Mouse (Mus musculus): Measurements from ENCODE around the gene Cfd. TPM values are rescaled to one million over a fixed set of nuclear protein-coding genes. Genes with fewer than 3 reads are reported as not detected.

The Cfd gene
- polyA plus RNA-seq, 1 experiment from 2014 or later: not detected

DNA sequence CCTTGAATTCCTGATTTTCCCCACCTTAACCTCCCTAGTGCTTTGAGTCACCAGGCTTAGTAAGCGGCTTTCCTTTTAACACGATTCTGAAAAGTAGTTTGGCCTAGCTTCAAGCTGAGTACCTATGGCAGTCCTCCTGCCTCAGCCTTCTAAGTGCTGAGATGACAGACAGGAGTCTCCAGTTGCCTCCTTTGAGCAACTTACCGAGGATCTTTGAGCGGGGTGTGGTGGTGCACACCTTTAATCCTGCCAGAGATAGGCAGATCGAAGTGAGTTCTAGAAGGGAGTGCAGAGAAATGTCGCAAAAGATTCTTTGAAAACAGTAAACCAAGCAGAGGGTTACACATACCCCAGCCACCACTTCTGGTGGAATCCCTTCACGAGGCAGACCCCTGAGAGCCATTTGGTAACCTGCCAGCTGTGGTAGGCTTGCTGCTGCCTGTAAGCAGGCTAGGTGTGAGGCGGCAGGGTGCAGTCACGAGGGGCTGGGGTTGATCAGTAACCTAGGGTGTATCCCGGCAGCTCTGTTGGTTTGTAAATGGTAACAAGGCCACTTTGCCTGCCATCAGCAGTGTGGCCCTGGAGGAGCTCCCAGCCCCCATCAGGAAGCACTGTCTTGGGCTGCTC is 35.0 kb upstream of the Cfd start:
- Histone ChIP-seq H3K4me3 (peak overlapping the region; percentile 96), H3K4me2 (peak overlapping the region; percentile 82), H3K36me3 (peaks cover 40% of the 10 kb centered on the region), H3K9me3 (no peaks in the 10 kb centered on the region), H3K9ac (peak overlapping the region; percentile 95), H3K4me1 (peaks cover 66% of the 10 kb centered on the region), H3K27ac (peak overlapping the region; percentile 100), H3K27me3 (no peaks in the 10 kb centered on the region)
- under 1% methylated on average over 10 of the region's 10 CpGs for WGBS
- ATAC-seq (ENCODE audit: insufficient number of reproducible peaks, low FRiP score, low TSS enrichment, low read depth): no peak

GRCm38 (mm10) chr10:79856280-79856679 is 34.4 kb upstream of the Cfd start:
- H3K27me3 ChIP-seq: no peaks in the 10 kb centered on the region
- H3K27ac ChIP-seq: peak overlapping the region; percentile 67
- H3K4me1 ChIP-seq: peaks cover 70% of the 10 kb centered on the region
- peak overlapping the region; percentile 95 for H3K9ac ChIP-seq
- no peak for ATAC-seq (ENCODE audit: insufficient number of reproducible peaks, low FRiP score, low TSS enrichment, low read depth)
- H3K36me3 ChIP-seq: peaks cover 46% of the 10 kb centered on the region
- peak overlapping the region; percentile 82 for H3K4me2 ChIP-seq
- 31% methylated on average over 6 of the region's 6 CpGs for WGBS
- peak overlapping the region; percentile 96 for H3K4me3 ChIP-seq
- no peaks in the 10 kb centered on the region for H3K9me3 ChIP-seq

DNA sequence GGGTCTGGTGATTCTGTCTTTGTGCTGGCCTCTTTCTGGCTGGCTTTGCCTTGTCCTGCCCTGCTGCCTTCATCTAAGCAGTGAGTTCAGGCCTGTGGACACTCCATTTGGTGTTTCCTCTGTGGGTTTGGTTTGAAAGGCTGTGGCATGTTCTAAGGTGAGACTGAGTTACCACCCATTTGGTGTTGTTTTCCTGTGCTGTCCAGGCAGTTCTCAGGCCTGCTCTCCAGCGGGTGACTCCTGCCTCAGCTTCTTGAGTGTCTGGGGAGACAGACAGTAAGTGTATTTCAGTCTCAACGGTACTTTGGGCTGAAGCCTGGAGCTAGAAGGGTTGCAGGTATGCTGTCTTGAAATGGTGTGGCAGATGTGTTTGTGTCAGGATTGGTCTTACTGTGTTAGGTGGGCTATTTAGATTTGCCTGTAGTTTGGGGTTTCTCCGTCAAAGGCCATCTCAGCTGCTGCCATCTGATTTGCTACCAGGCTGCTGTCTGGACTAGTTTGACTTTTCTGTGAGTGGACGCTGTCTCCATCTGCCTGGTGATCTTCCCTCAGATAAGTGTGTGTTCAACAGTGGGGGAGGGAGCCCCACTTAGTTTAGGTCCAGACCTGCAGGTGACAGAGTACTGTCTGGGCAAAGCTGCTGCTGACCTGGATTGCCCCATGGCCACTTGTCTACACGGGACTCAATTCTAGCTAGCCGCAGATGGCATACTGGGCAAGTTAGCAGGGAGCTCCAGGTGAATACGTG is 33.8 kb upstream of the Cfd start:
- WGBS: 33% methylated on average over 7 of the region's 7 CpGs
- Histone ChIP-seq H3K36me3 (peaks cover 52% of the 10 kb centered on the region), H3K27me3 (no peaks in the 10 kb centered on the region), H3K4me1 (peaks cover 66% of the 10 kb centered on the region), H3K9ac (peak overlapping the region; percentile 95), H3K27ac (peak overlapping the region; percentile 67), H3K9me3 (no peaks in the 10 kb centered on the region), H3K4me3 (peak overlapping the region; percentile 96), H3K4me2 (peak overlapping the region; percentile 82)
- ATAC-seq (ENCODE audit: insufficient number of reproducible peaks, low FRiP score, low TSS enrichment, low read depth): no peak

DNA sequence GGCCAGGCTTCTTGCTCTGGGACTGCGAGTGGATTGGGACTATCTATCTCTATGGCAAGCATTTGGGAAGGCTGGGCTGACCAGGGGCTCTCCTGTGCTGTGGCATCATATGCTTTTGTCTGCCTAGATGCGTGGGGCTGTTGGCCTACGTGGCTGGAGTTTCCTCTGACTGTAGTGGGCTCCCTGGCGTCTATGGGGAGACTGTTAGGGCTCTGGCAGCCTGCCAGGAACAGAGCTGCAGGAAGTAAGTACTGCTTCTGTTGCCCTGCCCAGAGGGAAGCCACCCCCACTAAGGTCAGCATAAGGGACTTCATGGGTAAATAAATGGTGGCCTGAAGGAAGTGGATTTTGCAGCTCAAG is 33.2 kb upstream of the Cfd start:
- H3K36me3 ChIP-seq: peaks cover 58% of the 10 kb centered on the region
- no peaks in the 10 kb centered on the region for H3K9me3 ChIP-seq
- peak overlapping the region; percentile 95 for H3K9ac ChIP-seq
- H3K4me1 ChIP-seq: peaks cover 60% of the 10 kb centered on the region
- peak overlapping the region; percentile 96 for H3K4me3 ChIP-seq
- H3K27ac ChIP-seq: peak overlapping the region; percentile 67
- ATAC-seq (ENCODE audit: insufficient number of reproducible peaks, low FRiP score, low TSS enrichment, low read depth): no peak
- H3K27me3 ChIP-seq: no peaks in the 10 kb centered on the region
- H3K4me2 ChIP-seq: peak overlapping the region; percentile 82
- 13% methylated on average over 4 of the region's 4 CpGs for WGBS

- Histone ChIP-seq H3K4me1 (peaks cover 58% of the 10 kb centered on the region), H3K4me3 (peak overlapping the region; percentile 96), H3K9me3 (no peaks in the 10 kb centered on the region), H3K27me3 (no peaks in the 10 kb centered on the region), H3K4me2 (peak overlapping the region; percentile 82), H3K9ac (peak overlapping the region; percentile 95; the same call in 1 of the 2 replicates), H3K36me3 (peaks cover 62% of the 10 kb centered on the region), H3K27ac (peak overlapping the region; percentile 67)
- ATAC-seq (ENCODE audit: insufficient number of reproducible peaks, low FRiP score, low TSS enrichment, low read depth): no peak
- WGBS: 65% methylated on average over 2 of the region's 2 CpGs
Measured at GRCm38 (mm10) chr10:79857894-79858293, 32.8 kb upstream of the Cfd start.

DNA sequence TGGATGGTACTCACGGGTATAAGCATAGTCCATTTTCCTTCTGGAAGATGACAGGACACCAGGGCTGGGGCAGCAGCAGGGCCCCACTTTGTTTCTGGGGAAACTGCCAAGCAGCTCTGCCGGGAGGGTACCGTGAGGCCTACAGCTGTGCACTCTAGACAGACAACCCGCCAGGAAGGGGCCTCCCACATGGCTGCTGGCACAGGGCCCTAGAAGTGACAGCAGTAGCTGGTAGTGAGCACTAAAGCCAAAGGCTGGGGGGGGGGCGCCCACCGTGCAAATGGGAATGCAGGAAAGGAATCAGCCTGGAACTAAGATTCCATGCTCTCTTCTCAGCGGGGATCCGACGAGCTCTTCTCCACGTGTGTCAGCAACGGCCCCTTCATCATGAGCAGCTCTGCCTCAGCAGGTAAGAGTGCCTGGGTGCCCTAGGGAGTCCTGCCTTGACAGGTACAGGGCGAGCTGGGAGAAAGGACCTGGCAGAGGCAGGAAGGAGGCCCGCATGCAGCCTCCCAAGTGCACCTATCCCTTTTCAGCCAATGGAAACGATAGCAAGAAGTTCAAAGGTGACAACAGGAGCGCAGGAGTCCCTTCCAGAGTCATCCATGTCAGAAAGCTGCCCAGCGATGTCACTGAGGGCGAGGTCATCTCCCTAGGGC is 32.1 kb upstream of the Cfd start:
- Histone ChIP-seq H3K4me3 (peak overlapping the region; percentile 96), H3K27ac (peak overlapping the region; percentile 67), H3K9ac (peak overlapping the region; percentile 5; the same call in 1 of the 2 replicates), H3K4me1 (peaks cover 55% of the 10 kb centered on the region), H3K9me3 (no peaks in the 10 kb centered on the region), H3K4me2 (peak overlapping the region; percentile 82), H3K27me3 (no peaks in the 10 kb centered on the region), H3K36me3 (peaks cover 68% of the 10 kb centered on the region)
- ATAC-seq (ENCODE audit: insufficient number of reproducible peaks, low FRiP score, low TSS enrichment, low read depth): no peak
- WGBS: 45% methylated on average over 17 of the region's 17 CpGs

GRCm38 (mm10) chr10:79859116-79859515 is 31.5 kb upstream of the Cfd start:
- Histone ChIP-seq H3K4me1 (peaks cover 55% of the 10 kb centered on the region), H3K36me3 (peaks cover 69% of the 10 kb centered on the region), H3K27me3 (no peaks in the 10 kb centered on the region), H3K4me2 (no peak overlapping the region), H3K9ac (no peak overlapping the region; the same call in 1 of the 2 replicates), H3K27ac (peak overlapping the region; percentile 67; the same call in 1 of the 2 replicates), H3K4me3 (no peak overlapping the region), H3K9me3 (no peaks in the 10 kb centered on the region)
- no peak for ATAC-seq (ENCODE audit: insufficient number of reproducible peaks, low FRiP score, low TSS enrichment, low read depth)
- WGBS: 76% methylated on average over 11 of the region's 11 CpGs

GRCm38 (mm10) chr10:79860079-79860911 is 30.4 kb upstream of the Cfd start:
- H3K4me2 ChIP-seq: no peak overlapping the region
- peak overlapping the region; percentile 4; the same call in 1 of the 2 replicates for H3K9ac ChIP-seq
- no peak for ATAC-seq (ENCODE audit: insufficient number of reproducible peaks, low FRiP score, low TSS enrichment, low read depth)
- H3K27ac ChIP-seq: peak overlapping the region; percentile 43; the same call in 1 of the 2 replicates
- WGBS: 89% methylated on average over 26 of the region's 26 CpGs
- peaks cover 62% of the 10 kb centered on the region for H3K4me1 ChIP-seq
- no peaks in the 10 kb centered on the region for H3K9me3 ChIP-seq
- no peak overlapping the region for H3K4me3 ChIP-seq
- no peaks in the 10 kb centered on the region for H3K27me3 ChIP-seq
- peaks cover 76% of the 10 kb centered on the region for H3K36me3 ChIP-seq

GRCm38 (mm10) chr10:79861230-79862048 is 29.2 kb upstream of the Cfd start:
- WGBS: 67% methylated on average over 25 of the region's 25 CpGs
- Histone ChIP-seq H3K4me2 (no peak overlapping the region), H3K27ac (peak overlapping the region; percentile 47; the same call in 1 of the 2 replicates), H3K9me3 (no peaks in the 10 kb centered on the region), H3K4me3 (no peak overlapping the region), H3K9ac (no peak overlapping the region), H3K4me1 (peaks cover 61% of the 10 kb centered on the region), H3K36me3 (peaks cover 86% of the 10 kb centered on the region), H3K27me3 (no peaks in the 10 kb centered on the region)
- no peak for ATAC-seq (ENCODE audit: insufficient number of reproducible peaks, low FRiP score, low TSS enrichment, low read depth)

- no peak overlapping the region for H3K27ac ChIP-seq
- WGBS: 82% methylated on average over 23 of the region's 23 CpGs
Measured at GRCm38 (mm10) chr10:79862049-79862788, 28.4 kb upstream of the Cfd start.

More at GRCm38 (mm10) chr10:79862049-79862788, 28.4 kb upstream of the Cfd start:
- Histone ChIP-seq H3K27me3 (no peaks in the 10 kb centered on the region), H3K9me3 (no peaks in the 10 kb centered on the region), H3K36me3 (peaks cover 86% of the 10 kb centered on the region), H3K4me2 (no peak overlapping the region), H3K9ac (no peak overlapping the region), H3K4me3 (no peak overlapping the region), H3K4me1 (peaks cover 53% of the 10 kb centered on the region)
- no peak for ATAC-seq (ENCODE audit: insufficient number of reproducible peaks, low FRiP score, low TSS enrichment, low read depth)
